Mouse (Mus musculus) CH12.LX (cell line): ENCODE results near the gene Pphln1.

Source experiments
- CHD2 ChIP-seq: IDR thresholded peaks from 2 replicates; pipeline ENCODE4 v1.6.1; 2011; ENCODE audit warnings: low read length, improper control_type of control experiment
- CTCF ChIP-seq, 2 experiments: IDR thresholded peaks in 1 of 2; conservative IDR thresholded peaks in 1 of 2; 2 replicates each; pipeline ENCODE4 v1.5.1; 2011 to 2012; ENCODE audit warnings: low read depth in 2 of 2, low read length in 2 of 2, improper control_type of control experiment in 1 of 2, inconsistent platforms in 1 of 2, mild to moderate bottlenecking in 1 of 2, moderate library complexity in 1 of 2
- E2F4 ChIP-seq: IDR thresholded peaks from 2 replicates; pipeline ENCODE4 v1.6.1; 2011; ENCODE audit warnings: low read depth, low read length, improper control_type of control experiment; ENCODE audit not compliant: insufficient replicate concordance
- EP300 ChIP-seq: IDR thresholded peaks from 2 replicates; pipeline ENCODE4 v1.6.1; 2011; ENCODE audit warnings: low read length, improper control_type of control experiment
- KAT2A ChIP-seq: IDR thresholded peaks from 2 replicates; pipeline ENCODE4 v1.6.1; 2012; ENCODE audit warnings: low read length, improper control_type of control experiment, inconsistent platforms; ENCODE audit not compliant: insufficient replicate concordance
- MAX ChIP-seq: IDR thresholded peaks from 2 replicates; pipeline ENCODE4 v1.6.1; 2011; ENCODE audit warnings: low read length, improper control_type of control experiment
- POLR2A ChIP-seq: IDR thresholded peaks from 2 replicates; pipeline ENCODE4 v1.6.1; 2011; ENCODE audit warnings: low read depth, mild to moderate bottlenecking, improper control_type of control experiment, low read length
- POLR2AphosphoS2 ChIP-seq: IDR thresholded peaks from 2 replicates; pipeline ENCODE4 v1.6.1; 2011; ENCODE audit warnings: low read depth, low read length, improper control_type of control experiment
- ZNF384 ChIP-seq: IDR thresholded peaks from 2 replicates; pipeline ENCODE4 v1.6.1; 2012; ENCODE audit warnings: low read depth, low read length, improper control_type of control experiment, inconsistent platforms

GRCm38 (mm10) chr15:93453296-93453695 is 55.1 kb downstream of the Pphln1 start:
- TF ChIP-seq CTCF (conservative IDR thresholded peaks at IDR 0.05 in 1 of 2, IDR thresholded peaks at IDR 0.05 in 1 of 2; ENCODE audit: low read depth in 2 of 2, low read length in 2 of 2), result no peak
- no peak for TF ChIP-seq MAX
- TF ChIP-seq KAT2A, result no peak
- no peak for TF ChIP-seq E2F4
- TF ChIP-seq CHD2, result no peak
- no peak for TF ChIP-seq ZNF384
- TF ChIP-seq POLR2A, result no peak
- TF ChIP-seq POLR2AphosphoS2, result no peak
- no peak for TF ChIP-seq EP300
